ENCODE assay signal across 8 mouse cellular contexts in genomic region chr10:69924845-69925244, GRCm38 (mm10).
A peak's percentile ranks its signal among the peaks of the same experiment; 100 is the strongest.
DNase-seq lines count a peak whose midpoint lies in the region; ATAC-seq lines count a peak whose summit lies in the region.

No protein-coding gene starts in this region.

- peak overlapping the region; percentile 61 for H3K4me3 ChIP-seq in erythroblast, embryonic 14.5 days (replicated peaks)
- H3K4me3 ChIP-seq in forebrain, embryonic 12.5 days (replicated peaks) = peak overlapping the region; percentile 12
- peak overlapping the region; percentile 38 for H3K4me3 ChIP-seq in kidney, embryonic 14.5 days (ENCODE audit: low read length)
- H3K4me3 ChIP-seq in midbrain, embryonic 13.5 days (replicated peaks) = peak overlapping the region; percentile 6; the same call in 1 of the 2 replicates

- no peaks in the 10 kb centered on the region for H3K36me3 ChIP-seq in erythroblast, embryonic 14.5 days (ENCODE audit: control insufficient read depth)
- H3K36me3 ChIP-seq in forebrain, embryonic 12.5 days (replicated peaks) = no peaks in the 10 kb centered on the region
- H3K36me3 ChIP-seq in kidney, embryonic 14.5 days (ENCODE audit: control insufficient read depth, insufficient read depth, low read length) = no peaks in the 10 kb centered on the region
- peaks cover 4% of the 10 kb centered on the region for H3K36me3 ChIP-seq in midbrain, embryonic 13.5 days

- H3K9me3 ChIP-seq in erythroblast, embryonic 14.5 days (ENCODE audit: control insufficient read depth, low read length) = no peaks in the 10 kb centered on the region
- H3K9me3 ChIP-seq in forebrain, embryonic 12.5 days = no peaks in the 10 kb centered on the region
- no peaks in the 10 kb centered on the region for H3K9me3 ChIP-seq in kidney, embryonic 14.5 days (ENCODE audit: control insufficient read depth, low read length)
- no peaks in the 10 kb centered on the region; the same call in 1 of the 2 replicates for H3K9me3 ChIP-seq in midbrain, embryonic 13.5 days

- 3% methylated on average over 14 of the region's 14 CpGs for WGBS in forebrain, embryonic 12.5 days
- 2% methylated on average over 14 of the region's 14 CpGs for WGBS in kidney, embryonic 14.5 days
- 4% methylated on average over 14 of the region's 14 CpGs for WGBS in midbrain, embryonic 13.5 days

- H3K4me1 ChIP-seq in erythroblast, embryonic 14.5 days (ENCODE audit: control insufficient read depth) = peaks cover 24% of the 10 kb centered on the region
- peaks cover 39% of the 10 kb centered on the region for H3K4me1 ChIP-seq in forebrain, embryonic 12.5 days
- peaks cover 22% of the 10 kb centered on the region for H3K4me1 ChIP-seq in kidney, embryonic 14.5 days (ENCODE audit: control insufficient read depth, insufficient read depth, low read length)
- peaks cover 36% of the 10 kb centered on the region for H3K4me1 ChIP-seq in midbrain, embryonic 13.5 days (replicated peaks)

- no peak overlapping the region for H3K27ac ChIP-seq in forebrain, embryonic 12.5 days
- peak overlapping the region; percentile 90 for H3K27ac ChIP-seq in kidney, embryonic 14.5 days (ENCODE audit: low read depth, low read length)
- no peak overlapping the region for H3K27ac ChIP-seq in midbrain, embryonic 13.5 days

- peak overlapping the region; percentile 53 for H3K4me2 ChIP-seq in forebrain, embryonic 12.5 days
- H3K4me2 ChIP-seq in kidney, embryonic 14.5 days (replicated peaks; ENCODE audit: low read depth, low read length) = peak overlapping the region; percentile 63
- peak overlapping the region; percentile 49 for H3K4me2 ChIP-seq in midbrain, embryonic 13.5 days (replicated peaks)

- no peak for ATAC-seq in erythroblast, adult 5-6 weeks (replicated peaks; ENCODE audit: low FRiP score, poor library complexity, severe bottlenecking)
- peak; percentile 60; the same call in 1 of the 2 replicates for ATAC-seq in forebrain, embryonic 12.5 days (ENCODE audit: low FRiP score)
- ATAC-seq in kidney, embryonic 14.5 days (ENCODE audit: low FRiP score, low TSS enrichment) = peak; percentile 47
- ATAC-seq in midbrain, embryonic 13.5 days = peak; percentile 53

- DNase-seq in Muller cell, postnatal 12 days (ENCODE audit: inconsistent ontology term) = no peak
- DNase-seq in right cerebral cortex, postnatal 4 days = no peak
- DNase-seq in layer of hippocampus, postnatal 25 days (ENCODE audit: extremely low spot score in 1 of 2, low spot score in 1 of 2) = no peak

- peaks cover 78% of the 10 kb centered on the region for H3K27me3 ChIP-seq in erythroblast, embryonic 14.5 days (ENCODE audit: control insufficient read depth)
- peaks cover 13% of the 10 kb centered on the region for H3K27me3 ChIP-seq in forebrain, embryonic 12.5 days
- H3K27me3 ChIP-seq in kidney, embryonic 14.5 days (ENCODE audit: control insufficient read depth, insufficient read depth, low read length) = no peaks in the 10 kb centered on the region
- H3K27me3 ChIP-seq in midbrain, embryonic 13.5 days = no peaks in the 10 kb centered on the region

- H3K9ac ChIP-seq in forebrain, embryonic 12.5 days = no peak overlapping the region
- H3K9ac ChIP-seq in kidney, embryonic 14.5 days (ENCODE audit: low read depth, low read length) = no peak overlapping the region
- H3K9ac ChIP-seq in midbrain, embryonic 13.5 days (replicated peaks) = no peak overlapping the region

Comparison
In these comparisons a context has a peak if more than half of its experiments do, and no peak if none do; other contexts are left out.
1. H3K4me3 ChIP-seq: peak in every context shown above with its lines; median percentile 61 in erythroblast, embryonic 14.5 days; 38 in kidney, embryonic 14.5 days; 12 in forebrain, embryonic 12.5 days; 6 in midbrain, embryonic 13.5 days.